Mouse (Mus musculus): ENCODE results near the gene Cab39. TPM values are rescaled to one million over a fixed set of nuclear protein-coding genes. Genes with fewer than 3 reads are reported as not detected.

The Cab39 gene
- polyA plus RNA-seq, 2 experiments, result 15.8 to 20.4 TPM

DNA sequence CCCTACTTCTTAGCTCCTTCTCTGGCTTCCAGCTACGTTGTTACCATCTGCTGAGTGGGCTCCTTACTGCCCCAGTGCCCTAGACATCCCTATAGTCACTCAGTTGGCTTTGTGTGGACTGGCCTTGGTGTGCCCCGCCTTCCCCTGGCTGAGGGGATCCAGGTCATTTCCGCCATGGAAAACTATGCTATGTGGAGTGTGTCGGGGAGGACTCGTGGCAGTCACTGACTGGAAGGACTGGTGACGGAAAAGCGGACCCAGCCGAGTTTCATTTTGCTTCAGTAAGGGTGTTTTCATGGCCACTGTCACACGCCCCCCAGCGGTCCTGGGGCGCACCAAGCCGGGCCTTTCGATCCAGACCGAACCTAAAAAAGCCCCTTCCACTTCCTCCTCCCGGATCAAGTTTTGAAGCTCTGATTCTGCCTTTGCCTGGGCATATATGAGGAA is 102.2 kb downstream of the Cab39 start:
- Histone ChIP-seq H3K27ac (no peak overlapping the region), H3K4me1 (replicated peaks; ENCODE audit: control insufficient read depth in 2 of 2, insufficient read depth in 2 of 2, low read length in 1 of 2) (peaks cover 0 to 32% of the 10 kb centered on the region in 2 experiments; a peak in 2 of 4 replicates), H3K4me3 (ENCODE audit: insufficient read depth in 1 of 2, low read depth in 2 of 2, low read length in 2 of 2) (peak overlapping the region; percentile 65 to 82), H3K9me3 (ENCODE audit: control insufficient read depth, low read length) (no peaks in the 10 kb centered on the region), H3K27me3 (ENCODE audit: control insufficient read depth, insufficient read depth, low read length) (no peaks in the 10 kb centered on the region), H3K9ac (replicated peaks) (peak overlapping the region; percentile 52), H3K4me2 (ENCODE audit: low read depth) (peak overlapping the region; percentile 72), H3K36me3 (replicated peaks; ENCODE audit: control insufficient read depth, insufficient read depth, low read depth) (no peaks in the 10 kb centered on the region)
- TF ChIP-seq EP300 (IDR thresholded peaks at IDR 0.05; ENCODE audit: low read depth) (no peak), CTCF (IDR thresholded peaks at IDR 0.05; ENCODE audit: low read depth) (peak; percentile 65)
- 5% methylated on average over 15 of the region's 15 CpGs for WGBS (ENCODE audit: insufficient replicate concordance)
- peak; percentile 64 for ATAC-seq (ENCODE audit: insufficient read depth)
- peak; percentile 30 to 40 (median 31) for DNase-seq (ENCODE audit: low read depth in 3 of 3, low spot score in 3 of 3)

DNA sequence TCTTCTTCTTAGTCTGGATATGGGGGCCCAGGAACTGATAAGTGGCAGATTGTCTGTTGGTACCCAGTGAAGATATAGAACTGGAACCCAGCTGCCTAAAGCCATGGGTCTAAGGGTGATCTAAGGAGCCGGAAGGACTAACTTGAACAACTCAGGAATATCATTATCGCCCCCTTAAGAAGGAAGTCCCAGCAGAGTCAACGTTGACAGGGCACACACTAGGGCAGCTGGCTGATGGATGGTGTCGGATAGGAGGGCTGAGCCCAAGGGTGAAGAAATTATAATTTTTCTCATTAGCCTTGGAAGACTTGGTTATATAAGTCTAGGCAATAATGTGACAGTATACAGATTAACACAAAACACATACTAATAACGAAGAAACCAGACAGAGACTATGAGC is 102.9 kb downstream of the Cab39 start:
- no peaks in the 10 kb centered on the region for H3K36me3 ChIP-seq (replicated peaks; ENCODE audit: control insufficient read depth, insufficient read depth, low read depth)
- H3K9me3 ChIP-seq (ENCODE audit: control insufficient read depth, low read length), result no peaks in the 10 kb centered on the region
- H3K27ac ChIP-seq, result no peak overlapping the region
- no peak overlapping the region for H3K4me3 ChIP-seq (ENCODE audit: insufficient read depth in 1 of 2, low read depth in 2 of 2, low read length in 2 of 2)
- no peak for ATAC-seq (ENCODE audit: insufficient read depth)
- peaks cover 0 to 34% of the 10 kb centered on the region in 2 experiments; a peak in 3 of 4 replicates for H3K4me1 ChIP-seq (replicated peaks; ENCODE audit: control insufficient read depth in 2 of 2, insufficient read depth in 2 of 2, low read length in 1 of 2)
- H3K9ac ChIP-seq (replicated peaks), result no peak overlapping the region
- no peaks in the 10 kb centered on the region for H3K27me3 ChIP-seq (ENCODE audit: control insufficient read depth, insufficient read depth, low read length)
- DNase-seq (ENCODE audit: low read depth in 3 of 3, low spot score in 3 of 3), result no peak
- WGBS (ENCODE audit: insufficient replicate concordance), result 67% methylated on average over 5 of the region's 5 CpGs
- H3K4me2 ChIP-seq (ENCODE audit: low read depth), result peak overlapping the region; percentile 72
- no peak for TF ChIP-seq EP300 (IDR thresholded peaks at IDR 0.05; ENCODE audit: low read depth)
- TF ChIP-seq CTCF (IDR thresholded peaks at IDR 0.05; ENCODE audit: low read depth), result no peak

DNA sequence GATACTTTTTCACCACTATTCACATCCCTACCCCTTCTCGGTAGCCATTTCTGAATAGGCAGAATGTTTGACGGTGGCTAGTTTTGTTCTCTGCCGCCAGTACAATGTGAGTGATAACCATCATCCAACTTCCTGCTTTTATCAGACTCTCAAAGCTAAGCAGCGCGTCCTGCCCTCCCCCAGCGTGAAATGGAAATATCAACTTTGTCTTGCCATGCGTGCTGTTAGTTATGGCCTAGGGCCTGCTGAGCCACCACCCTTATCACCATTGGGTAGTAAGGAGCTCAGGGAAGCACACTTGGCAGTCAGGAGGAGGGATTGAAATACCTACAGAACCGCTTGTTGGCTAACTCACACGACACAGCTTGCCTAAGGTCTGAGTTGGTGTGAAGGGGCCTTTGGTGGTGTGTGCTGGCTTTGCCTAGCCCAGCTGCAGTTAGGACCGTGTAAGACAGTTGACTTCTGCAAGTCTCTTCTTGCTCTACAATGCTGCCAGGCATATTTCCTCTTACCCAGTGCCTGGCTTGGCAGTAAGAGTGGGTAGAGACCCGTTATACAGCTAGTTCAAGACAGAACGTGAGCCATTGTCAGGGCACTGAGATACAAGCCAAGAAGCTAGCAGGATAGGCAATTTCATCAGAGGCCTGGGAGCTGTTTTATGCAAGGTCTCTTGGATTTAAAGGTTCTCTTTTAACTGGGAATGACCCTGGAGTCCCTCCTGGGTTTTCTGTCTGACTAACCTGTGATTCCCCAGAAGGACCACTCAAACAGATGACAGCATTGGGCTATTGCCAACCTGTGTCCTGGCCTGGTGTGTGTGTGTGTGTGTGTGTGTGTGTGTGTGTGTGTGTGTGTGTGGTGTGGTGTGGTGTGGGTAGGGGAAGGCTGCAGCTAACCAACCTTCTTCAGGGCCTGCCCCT is 103.8 kb downstream of the Cab39 start:
- Histone ChIP-seq H3K36me3 (replicated peaks; ENCODE audit: control insufficient read depth, insufficient read depth, low read depth) (no peaks in the 10 kb centered on the region), H3K4me2 (ENCODE audit: low read depth) (no peak overlapping the region), H3K27ac (no peak overlapping the region), H3K4me3 (ENCODE audit: insufficient read depth in 1 of 2, low read depth in 2 of 2, low read length in 2 of 2) (no peak overlapping the region), H3K9ac (replicated peaks) (no peak overlapping the region), H3K9me3 (ENCODE audit: control insufficient read depth, low read length) (no peaks in the 10 kb centered on the region), H3K27me3 (ENCODE audit: control insufficient read depth, insufficient read depth, low read length) (no peaks in the 10 kb centered on the region), H3K4me1 (replicated peaks; ENCODE audit: control insufficient read depth in 2 of 2, insufficient read depth in 2 of 2, low read length in 1 of 2) (peaks cover 0 to 41% of the 10 kb centered on the region in 2 experiments; a peak in 3 of 4 replicates)
- DNase-seq (ENCODE audit: low read depth in 3 of 3, low spot score in 3 of 3) (no peak), ATAC-seq (ENCODE audit: insufficient read depth) (no peak)
- TF ChIP-seq EP300 (IDR thresholded peaks at IDR 0.05; ENCODE audit: low read depth) (no peak), CTCF (IDR thresholded peaks at IDR 0.05; ENCODE audit: low read depth) (no peak)
- 20% methylated on average over 12 of the region's 12 CpGs for WGBS (ENCODE audit: insufficient replicate concordance)

DNA sequence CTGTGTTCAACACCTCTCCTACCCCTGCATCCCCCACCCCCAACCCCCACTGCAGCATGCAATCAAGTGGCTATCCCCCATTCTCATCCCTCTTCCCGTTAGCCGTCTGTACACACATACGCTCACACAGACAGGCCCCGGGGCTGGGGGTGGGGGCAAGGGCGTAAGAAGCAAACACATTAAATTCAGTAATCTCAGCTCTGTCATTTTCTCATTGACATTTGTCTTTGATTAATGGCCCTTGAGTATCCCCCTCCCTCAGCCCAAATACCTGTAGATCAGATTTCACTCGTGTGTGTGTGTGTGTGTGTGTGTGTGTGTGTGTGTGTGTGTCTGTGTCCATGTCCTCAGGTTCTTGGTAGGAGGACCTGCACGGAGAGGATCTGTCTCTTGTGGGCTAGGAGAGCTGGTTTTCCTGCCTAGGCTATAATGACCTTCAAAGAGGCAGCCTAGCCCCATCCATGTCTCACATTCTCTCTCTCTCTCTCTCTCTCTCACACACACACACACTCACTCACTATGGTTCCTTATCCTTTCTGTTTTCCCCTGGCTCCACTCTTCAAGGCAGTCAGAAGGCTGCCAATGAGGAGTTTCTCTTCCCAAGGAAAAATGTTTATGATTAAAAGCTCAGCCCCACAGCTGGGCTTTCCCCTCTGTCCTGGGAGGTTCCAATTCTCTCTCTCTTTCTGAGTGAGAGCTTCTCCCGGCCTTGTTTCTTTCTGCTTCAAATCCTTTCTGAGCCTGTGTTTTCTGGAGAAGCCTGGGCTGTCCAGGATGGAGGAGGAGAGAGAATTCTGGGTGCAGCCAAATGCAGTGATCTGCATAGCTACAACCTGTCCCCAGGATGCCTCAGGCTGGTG is 104.9 kb downstream of the Cab39 start:
- no peak for DNase-seq (ENCODE audit: low read depth in 3 of 3, low spot score in 3 of 3)
- H3K9ac ChIP-seq (replicated peaks), result no peak overlapping the region
- TF ChIP-seq CTCF (IDR thresholded peaks at IDR 0.05; ENCODE audit: low read depth), result no peak
- no peak for TF ChIP-seq EP300 (IDR thresholded peaks at IDR 0.05; ENCODE audit: low read depth)
- H3K4me2 ChIP-seq (ENCODE audit: low read depth), result no peak overlapping the region
- H3K9me3 ChIP-seq (ENCODE audit: control insufficient read depth, low read length), result no peaks in the 10 kb centered on the region
- H3K36me3 ChIP-seq (replicated peaks; ENCODE audit: control insufficient read depth, insufficient read depth, low read depth), result no peaks in the 10 kb centered on the region
- H3K4me1 ChIP-seq (replicated peaks; ENCODE audit: control insufficient read depth in 2 of 2, insufficient read depth in 2 of 2, low read length in 1 of 2), result peaks cover 0 to 45% of the 10 kb centered on the region in 2 experiments; a peak in 3 of 4 replicates
- no peak overlapping the region for H3K27ac ChIP-seq
- WGBS (ENCODE audit: insufficient replicate concordance), result 60% methylated on average over 8 of the region's 8 CpGs
- ATAC-seq (ENCODE audit: insufficient read depth), result no peak
- H3K4me3 ChIP-seq (ENCODE audit: insufficient read depth in 1 of 2, low read depth in 2 of 2, low read length in 2 of 2), result no peak overlapping the region
- no peaks in the 10 kb centered on the region for H3K27me3 ChIP-seq (ENCODE audit: control insufficient read depth, insufficient read depth, low read length)

Measured in liver, embryonic 14.5 days (tissue).